Mouse (Mus musculus) cerebellum, postnatal 36 days (tissue): Measurements from ENCODE around the gene Elmsan1.

Source experiments
- DNase-seq, 2 experiments: peaks; one replicate each; pipeline ENCODE4 v3.0.0; 2021 to 2022; ENCODE audit warnings: mixed read lengths in 2 of 2

The Elmsan1 gene

GRCm38 (mm10) chr12:84192280-84192679, 26.4 kb downstream of the Elmsan1 start:
- no peak for DNase-seq

GRCm38 (mm10) chr12:84191770-84192169, 26.9 kb downstream of the Elmsan1 start:
- DNase-seq = no peak

- no peak for DNase-seq
Observed at GRCm38 (mm10) chr12:84191190-84191589, 27.5 kb downstream of the Elmsan1 start.

GRCm38 (mm10) chr12:84190151-84190820, 28.4 kb downstream of the Elmsan1 start:
- no peak for DNase-seq

GRCm38 (mm10) chr12:84188881-84189444, 29.7 kb downstream of the Elmsan1 start:
- DNase-seq = no peak

GRCm38 (mm10) chr12:84187752-84188601, 30.7 kb downstream of the Elmsan1 start:
- DNase-seq = no peak

- no peak for DNase-seq
Observed at GRCm38 (mm10) chr12:84186950-84187349, 31.7 kb downstream of the Elmsan1 start.

GRCm38 (mm10) chr12:84186536-84186935, 32.1 kb downstream of the Elmsan1 start:
- no peak for DNase-seq

- no peak for DNase-seq
Observed at GRCm38 (mm10) chr12:84185547-84185946, 33.1 kb downstream of the Elmsan1 start.

GRCm38 (mm10) chr12:84184979-84185378, 33.7 kb downstream of the Elmsan1 start:
- DNase-seq = no peak

- DNase-seq = no peak
Observed at GRCm38 (mm10) chr12:84181999-84182398, 36.7 kb downstream of the Elmsan1 start.

- DNase-seq = peak; percentile 54 to 59
Observed at GRCm38 (mm10) chr12:84180701-84181435, 37.8 kb downstream of the Elmsan1 start.

GRCm38 (mm10) chr12:84180090-84180489, 38.6 kb downstream of the Elmsan1 start:
- no peak for DNase-seq

GRCm38 (mm10) chr12:84178652-84179445, 39.8 kb downstream of the Elmsan1 start:
- DNase-seq = no peak

- DNase-seq = no peak
Observed at GRCm38 (mm10) chr12:84178052-84178451, 40.6 kb downstream of the Elmsan1 start.

GRCm38 (mm10) chr12:84176886-84177765, 41.6 kb downstream of the Elmsan1 start:
- no peak for DNase-seq

GRCm38 (mm10) chr12:84176126-84176769, 42.4 kb downstream of the Elmsan1 start:
- DNase-seq = no peak

- DNase-seq = peak; percentile 78 to 83
Observed at GRCm38 (mm10) chr12:84175659-84176061, 43.0 kb downstream of the Elmsan1 start.

- DNase-seq = no peak
Observed at GRCm38 (mm10) chr12:84174871-84175270, 43.8 kb downstream of the Elmsan1 start.

- peak in 1 of 2 experiments; percentile 48 for DNase-seq
Observed at GRCm38 (mm10) chr12:84174190-84174811, 44.4 kb downstream of the Elmsan1 start.
